Mouse (Mus musculus) macrophage (primary cell): Measurements from ENCODE around the gene D230025D16Rik. TPM values are rescaled to one million over a fixed set of nuclear protein-coding genes. Genes with fewer than 3 reads are reported as not detected.

ENCODE experiments used
- H3K27ac ChIP-seq: fragments of 350-480 bp; formaldehyde crosslinking; 2 replicates; pipeline ENCODE4 v1.9.0; 2021
- H3K36me3 ChIP-seq: fragments of 350-480 bp; formaldehyde crosslinking; 2 replicates; pipeline ENCODE4 v1.9.0; 2021; ENCODE audit errors: inconsistent target
- H3K4me3 ChIP-seq: fragments of 350-480 bp; formaldehyde crosslinking; 2 replicates; pipeline ENCODE4 v1.9.0; 2021; ENCODE audit errors: inconsistent target
- H3K79me2 ChIP-seq: fragments of 350-480 bp; formaldehyde crosslinking; 2 replicates; pipeline ENCODE4 v1.9.0; 2021; ENCODE audit errors: inconsistent target
- WGBS: methylation state at CpG from one replicate; pipeline ENCODE4 v1.1.7; 2026; ENCODE audit warnings: inconsistent platforms; ENCODE audit not compliant: missing documents; 5-methylcytosine and 5-hydroxymethylcytosine counted together
- polyA plus RNA-seq: library from polyadenylated mRNA; stranded (reverse); fragments of 250-400 nt; gene quantifications from 3 replicates; pipeline ENCODE4 v1.2.4, GENCODE M21; 2018; ENCODE audit warnings: inconsistent platforms

Gene D230025D16Rik
- polyA plus RNA-seq, 1 experiment from 2014 or later: 16.3 TPM

DNA sequence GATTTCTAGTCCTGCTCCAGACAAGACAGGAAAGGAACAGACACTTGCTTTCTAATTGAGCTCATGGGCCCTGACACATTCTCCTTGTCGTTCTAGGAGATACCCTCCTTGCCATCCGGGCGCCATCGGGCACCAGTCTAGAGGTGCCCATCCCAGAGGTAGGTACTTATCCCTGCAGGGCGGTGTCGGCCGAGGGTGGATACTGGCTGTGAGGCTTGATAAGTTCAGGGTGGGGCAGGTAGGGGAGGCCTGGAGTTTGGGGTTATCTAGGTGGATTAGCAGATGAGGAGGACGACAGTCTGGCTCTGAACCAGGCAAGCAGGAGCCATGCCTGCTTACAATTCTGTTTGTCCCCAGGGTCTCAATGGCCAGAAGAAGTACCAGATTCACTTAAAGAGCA lies 75.0 kb downstream of the D230025D16Rik start:
- Histone ChIP-seq H3K79me2 (peaks cover 38% of the 10 kb centered on the region), H3K36me3 (peaks cover 26% of the 10 kb centered on the region; the same call in 1 of the 2 replicates), H3K4me3 (no peak overlapping the region), H3K27ac (no peak overlapping the region)
- 99% methylated on average over 8 of the region's 8 CpGs for WGBS

Other genes starting within 250 kb of the D230025D16Rik start
- gene Ces2h, start 224.3 kb upstream of the D230025D16Rik start, polyA plus RNA-seq: not detected in 3 replicates
- not detected in 3 replicates for gene Ces3a, start 176.5 kb upstream of the D230025D16Rik start, polyA plus RNA-seq
- gene Ces3b, start 141.4 kb upstream of the D230025D16Rik start, polyA plus RNA-seq: not detected in 3 replicates
- gene Ces4a, start 93.3 kb upstream of the D230025D16Rik start, polyA plus RNA-seq: not detected in 3 replicates
- 59.1 to 125 TPM (median 65.1 TPM) in 3 replicates for gene Cbfb, start 54.5 kb upstream of the D230025D16Rik start, polyA plus RNA-seq
- gene B3gnt9, start 30.0 kb downstream of the D230025D16Rik start, polyA plus RNA-seq: 1.8 to 2.8 TPM (median 2.4 TPM) in 3 replicates
- gene Tradd, start 39.5 kb downstream of the D230025D16Rik start, polyA plus RNA-seq: 8.4 to 20.0 TPM (median 19.9 TPM) in 3 replicates
- 2.1 to 7.5 TPM (median 3.9 TPM) in 3 replicates for gene Fbxl8, start 39.5 kb downstream of the D230025D16Rik start, polyA plus RNA-seq
- 2.9 to 8.0 TPM (median 3.4 TPM) in 3 replicates for gene Hsf4, start 44.7 kb downstream of the D230025D16Rik start, polyA plus RNA-seq
- 0.16 to 0.77 TPM (median 0.73 TPM) in 3 replicates for gene Nol3, start 51.0 kb downstream of the D230025D16Rik start, polyA plus RNA-seq
- gene 4931428F04Rik, start 64.7 kb downstream of the D230025D16Rik start, polyA plus RNA-seq: 0.79 to 3.9 TPM (median 1.5 TPM) in 3 replicates
- gene Exoc3l, start 71.0 kb downstream of the D230025D16Rik start, polyA plus RNA-seq: 0.19 to 0.32 TPM in 2 of 3 replicates, not detected in the other
- 30.2 to 47.0 TPM (median 34.1 TPM) in 3 replicates for gene E2f4, start 72.5 kb downstream of the D230025D16Rik start, polyA plus RNA-seq
- 0.29 to 0.43 TPM (median 0.33 TPM) in 3 replicates for gene Elmo3, start 80.5 kb downstream of the D230025D16Rik start, polyA plus RNA-seq
- gene Lrrc29, start 101.1 kb downstream of the D230025D16Rik start, polyA plus RNA-seq: 0.63 to 1.4 TPM (median 0.77 TPM) in 3 replicates
- gene Tmem208, start 101.2 kb downstream of the D230025D16Rik start, polyA plus RNA-seq: 19.5 to 78.9 TPM (median 58.8 TPM) in 3 replicates
- gene Fhod1, start 122.8 kb downstream of the D230025D16Rik start, polyA plus RNA-seq: 5.6 to 17.0 TPM (median 9.8 TPM) in 3 replicates
- gene Slc9a5, start 123.7 kb downstream of the D230025D16Rik start, polyA plus RNA-seq: 0.36 to 0.94 TPM (median 0.36 TPM) in 3 replicates
- gene Plekhg4, start 148.1 kb downstream of the D230025D16Rik start, polyA plus RNA-seq: not detected in 3 replicates
- not detected in 3 replicates for gene Kctd19, start 188.4 kb downstream of the D230025D16Rik start, polyA plus RNA-seq
- 0.13 TPM in 1 of 3 replicates, not detected in the others for gene Lrrc36, start 188.4 kb downstream of the D230025D16Rik start, polyA plus RNA-seq
- 0.20 to 1.0 TPM (median 0.49 TPM) in 3 replicates for gene Tppp3, start 246.4 kb downstream of the D230025D16Rik start, polyA plus RNA-seq